Mouse (Mus musculus): Measurements from ENCODE around the gene C1qa. TPM values are rescaled to one million over a fixed set of nuclear protein-coding genes. Genes with fewer than 3 reads are reported as not detected.

Gene C1qa
- polyA plus RNA-seq, 1 experiment from 2014 or later = 35.0 TPM

- peaks cover 26% of the 10 kb centered on the region for H3K27me3 ChIP-seq
- no peak overlapping the region for H3K4me2 ChIP-seq
- H3K9me3 ChIP-seq (replicated peaks) = no peaks in the 10 kb centered on the region
- DNase-seq (peak; percentile 32), ATAC-seq (ENCODE audit: low read depth) (no peak)
- H3K4me3 ChIP-seq (replicated peaks) = no peak overlapping the region
- H3K27ac ChIP-seq = no peak overlapping the region
- H3K4me1 ChIP-seq (replicated peaks) = peaks cover 5% of the 10 kb centered on the region
- H3K36me3 ChIP-seq = no peaks in the 10 kb centered on the region
- H3K9ac ChIP-seq = no peak overlapping the region
- WGBS (ENCODE audit: insufficient replicate concordance) = 7% methylated on average over 6 of the region's 6 CpGs
These were observed 25.9 kb upstream of the C1qa start for GRCm38 (mm10) chr4:136924529-136924928.

GRCm38 (mm10) chr4:136919526-136919925, 20.9 kb upstream of the C1qa start:
- H3K9me3 ChIP-seq (replicated peaks) = no peaks in the 10 kb centered on the region
- no peak overlapping the region for H3K4me2 ChIP-seq
- DNase-seq (no peak), ATAC-seq (ENCODE audit: low read depth) (no peak)
- H3K27me3 ChIP-seq = no peaks in the 10 kb centered on the region; the same call in none of the 2 replicates
- H3K36me3 ChIP-seq = no peaks in the 10 kb centered on the region
- no peak overlapping the region for H3K27ac ChIP-seq
- H3K4me3 ChIP-seq (replicated peaks) = no peak overlapping the region
- WGBS (ENCODE audit: insufficient replicate concordance) = 68% methylated on average over 3 of the region's 3 CpGs
- H3K4me1 ChIP-seq (replicated peaks) = no peaks in the 10 kb centered on the region
- H3K9ac ChIP-seq = no peak overlapping the region

GRCm38 (mm10) chr4:136918834-136919233, 20.2 kb upstream of the C1qa start:
- WGBS (ENCODE audit: insufficient replicate concordance) = 73% methylated on average over 8 of the region's 8 CpGs

GRCm38 (mm10) chr4:136917165-136917524, 18.5 kb upstream of the C1qa start:
- no peaks in the 10 kb centered on the region for H3K36me3 ChIP-seq
- ATAC-seq (ENCODE audit: low read depth) (no peak), DNase-seq (no peak)
- H3K9me3 ChIP-seq (replicated peaks) = no peaks in the 10 kb centered on the region
- no peak overlapping the region for H3K9ac ChIP-seq
- H3K4me2 ChIP-seq = no peak overlapping the region
- H3K4me1 ChIP-seq (replicated peaks) = no peaks in the 10 kb centered on the region
- no peak overlapping the region for H3K27ac ChIP-seq
- WGBS (ENCODE audit: insufficient replicate concordance) = 38% methylated on average over 7 of the region's 7 CpGs
- H3K27me3 ChIP-seq = peaks cover 21% of the 10 kb centered on the region
- no peak overlapping the region for H3K4me3 ChIP-seq (replicated peaks)

More at GRCm38 (mm10) chr4:136918834-136919233, 20.2 kb upstream of the C1qa start:
- Histone ChIP-seq H3K4me1 (replicated peaks) (no peaks in the 10 kb centered on the region), H3K4me3 (replicated peaks) (no peak overlapping the region), H3K4me2 (no peak overlapping the region), H3K27ac (no peak overlapping the region), H3K9me3 (replicated peaks) (no peaks in the 10 kb centered on the region), H3K9ac (no peak overlapping the region), H3K36me3 (no peaks in the 10 kb centered on the region), H3K27me3 (peaks cover 6% of the 10 kb centered on the region)
- DNase-seq (no peak), ATAC-seq (ENCODE audit: low read depth) (no peak)

- no peak for DNase-seq
- no peak for ATAC-seq (ENCODE audit: low read depth)
- Histone ChIP-seq H3K4me3 (replicated peaks) (no peak overlapping the region), H3K4me1 (replicated peaks) (no peaks in the 10 kb centered on the region), H3K27me3 (peaks cover 26% of the 10 kb centered on the region), H3K27ac (no peak overlapping the region), H3K36me3 (no peaks in the 10 kb centered on the region), H3K9ac (no peak overlapping the region), H3K4me2 (no peak overlapping the region), H3K9me3 (replicated peaks) (no peaks in the 10 kb centered on the region)
- WGBS (ENCODE audit: insufficient replicate concordance) = 61% methylated on average over 20 of the region's 20 CpGs
These were observed 18.0 kb upstream of the C1qa start for GRCm38 (mm10) chr4:136916359-136917164.

- Histone ChIP-seq H3K27ac (no peak overlapping the region), H3K4me2 (no peak overlapping the region), H3K9ac (no peak overlapping the region), H3K27me3 (peaks cover 43% of the 10 kb centered on the region), H3K4me1 (replicated peaks) (no peaks in the 10 kb centered on the region), H3K36me3 (no peaks in the 10 kb centered on the region), H3K4me3 (replicated peaks) (no peak overlapping the region), H3K9me3 (replicated peaks) (no peaks in the 10 kb centered on the region)
- DNase-seq (no peak), ATAC-seq (ENCODE audit: low read depth) (no peak)
- 21% methylated on average over 9 of the region's 9 CpGs for WGBS (ENCODE audit: insufficient replicate concordance)
These were observed 14.2 kb upstream of the C1qa start for GRCm38 (mm10) chr4:136912841-136913240.

GRCm38 (mm10) chr4:136911804-136912203, 13.2 kb upstream of the C1qa start:
- H3K36me3 ChIP-seq = no peaks in the 10 kb centered on the region
- H3K4me2 ChIP-seq = no peak overlapping the region
- DNase-seq (no peak), ATAC-seq (ENCODE audit: low read depth) (no peak)
- no peak overlapping the region for H3K27ac ChIP-seq
- no peaks in the 10 kb centered on the region for H3K9me3 ChIP-seq (replicated peaks)
- H3K9ac ChIP-seq = no peak overlapping the region
- no peak overlapping the region for H3K4me3 ChIP-seq (replicated peaks)
- H3K4me1 ChIP-seq (replicated peaks) = no peaks in the 10 kb centered on the region
- H3K27me3 ChIP-seq = peaks cover 44% of the 10 kb centered on the region
- WGBS (ENCODE audit: insufficient replicate concordance) = 42% methylated on average over 9 of the region's 9 CpGs

- ATAC-seq (ENCODE audit: low read depth) (no peak), DNase-seq (no peak)
- H3K36me3 ChIP-seq = no peaks in the 10 kb centered on the region
- H3K27ac ChIP-seq = no peak overlapping the region
- no peak overlapping the region for H3K4me3 ChIP-seq (replicated peaks)
- no peaks in the 10 kb centered on the region for H3K9me3 ChIP-seq (replicated peaks)
- no peak overlapping the region for H3K9ac ChIP-seq
- H3K4me2 ChIP-seq = no peak overlapping the region
- 20% methylated on average over 17 of the region's 17 CpGs for WGBS (ENCODE audit: insufficient replicate concordance)
- H3K27me3 ChIP-seq = peaks cover 50% of the 10 kb centered on the region
- no peaks in the 10 kb centered on the region for H3K4me1 ChIP-seq (replicated peaks)
These were observed 12.6 kb upstream of the C1qa start for GRCm38 (mm10) chr4:136911211-136911646.

GRCm38 (mm10) chr4:136907809-136908208, 9.2 kb upstream of the C1qa start:
- DNase-seq (no peak), ATAC-seq (ENCODE audit: low read depth) (no peak)
- no peak overlapping the region for H3K27ac ChIP-seq
- H3K27me3 ChIP-seq = peaks cover 67% of the 10 kb centered on the region
- no peak overlapping the region for H3K9ac ChIP-seq
- no peak overlapping the region for H3K4me3 ChIP-seq (replicated peaks)
- no peaks in the 10 kb centered on the region for H3K36me3 ChIP-seq
- H3K4me2 ChIP-seq = no peak overlapping the region
- no peaks in the 10 kb centered on the region for H3K9me3 ChIP-seq (replicated peaks)
- H3K4me1 ChIP-seq (replicated peaks) = no peaks in the 10 kb centered on the region

GRCm38 (mm10) chr4:136907033-136907432, 8.4 kb upstream of the C1qa start:
- Histone ChIP-seq H3K9me3 (replicated peaks) (no peaks in the 10 kb centered on the region), H3K4me2 (no peak overlapping the region), H3K4me3 (replicated peaks) (no peak overlapping the region), H3K36me3 (no peaks in the 10 kb centered on the region), H3K27ac (no peak overlapping the region), H3K27me3 (peaks cover 60% of the 10 kb centered on the region), H3K4me1 (replicated peaks) (no peaks in the 10 kb centered on the region), H3K9ac (no peak overlapping the region)
- WGBS (ENCODE audit: insufficient replicate concordance) = 11% methylated on average over 7 of the region's 7 CpGs
- ATAC-seq (ENCODE audit: low read depth) (no peak), DNase-seq (no peak)

GRCm38 (mm10) chr4:136904767-136905539, 6.3 kb upstream of the C1qa start:
- no peaks in the 10 kb centered on the region for H3K36me3 ChIP-seq
- no peak overlapping the region for H3K27ac ChIP-seq
- WGBS (ENCODE audit: insufficient replicate concordance) = 4% methylated on average over 23 of the region's 23 CpGs
- H3K4me3 ChIP-seq (replicated peaks) = no peak overlapping the region
- DNase-seq = no peak
- H3K4me1 ChIP-seq (replicated peaks) = no peaks in the 10 kb centered on the region
- no peak overlapping the region for H3K4me2 ChIP-seq
- H3K9me3 ChIP-seq (replicated peaks) = no peaks in the 10 kb centered on the region
- peaks cover 43% of the 10 kb centered on the region for H3K27me3 ChIP-seq
- ATAC-seq (ENCODE audit: low read depth) = no peak
- H3K9ac ChIP-seq = no peak overlapping the region

Measured in liver, embryonic 13.5 days (tissue).